Mouse (Mus musculus) regulatory T cell (primary cell): ENCODE results near the gene Cdc37.

Experiments
- in situ Hi-C: fragments of 300-600 bp; cut with MboI, MseI; formaldehyde crosslinking; loops from one replicate; pipeline ENCODE4 v1.15.1; 2025; ENCODE audit warnings: high pct_unique_total_duplicates

Cdc37 gene

DNA sequence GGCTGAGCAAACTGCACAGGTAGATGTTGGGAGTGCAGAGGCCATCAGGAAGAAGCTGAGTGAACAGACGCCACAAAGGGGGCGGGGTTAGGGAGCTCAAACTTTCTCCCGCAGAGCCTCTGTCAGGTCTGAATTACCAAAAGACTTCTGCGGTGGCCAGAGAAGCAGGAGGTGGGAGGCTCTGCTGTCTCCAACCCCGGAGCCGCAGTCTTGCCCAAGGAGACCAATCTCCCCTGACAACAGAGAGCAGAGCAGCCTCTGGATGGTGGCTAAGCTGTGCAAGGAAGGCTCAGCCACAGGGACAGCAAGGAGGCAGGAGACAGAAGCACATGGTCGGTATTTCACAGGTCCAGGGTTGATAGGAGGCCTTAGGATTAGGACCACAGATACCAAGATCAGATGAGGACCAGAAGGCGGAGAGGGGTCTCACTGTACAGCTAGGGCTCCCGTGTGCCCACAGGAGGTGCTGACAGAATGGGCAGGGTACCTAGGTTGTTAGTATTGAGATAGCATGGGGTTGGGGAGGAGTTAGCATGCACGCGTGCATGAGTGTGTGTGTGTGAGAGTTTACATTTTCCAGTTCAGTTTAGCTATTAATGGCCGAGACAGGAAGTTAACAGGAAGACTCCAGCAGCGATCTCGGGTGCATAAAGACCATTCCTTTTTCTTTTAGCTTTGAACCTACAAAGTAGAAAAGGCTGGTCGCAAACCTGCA lies 49.2 kb downstream of the Cdc37 start:
- in situ Hi-C loops, result no loop called here

DNA sequence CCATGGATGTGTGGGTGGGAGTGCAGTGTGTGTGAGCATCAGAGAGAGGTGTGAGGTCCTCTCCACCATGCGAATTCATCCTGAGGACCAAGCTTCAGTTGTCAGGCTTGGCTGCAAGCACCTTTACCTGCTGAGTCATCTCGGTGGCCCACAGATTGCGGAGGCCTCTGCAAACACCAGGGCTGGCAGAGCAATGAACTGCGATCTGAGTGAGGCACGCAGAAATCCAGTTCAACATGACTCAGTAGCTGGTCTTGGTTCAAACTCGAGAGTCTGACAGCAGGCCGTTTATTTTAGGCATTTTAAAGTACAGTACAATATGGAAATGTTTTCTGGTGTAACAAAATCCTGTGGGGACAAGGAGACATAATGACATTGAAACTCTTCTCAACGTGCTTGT lies 52.0 kb downstream of the Cdc37 start:
- in situ Hi-C loops, result no loop called here

DNA sequence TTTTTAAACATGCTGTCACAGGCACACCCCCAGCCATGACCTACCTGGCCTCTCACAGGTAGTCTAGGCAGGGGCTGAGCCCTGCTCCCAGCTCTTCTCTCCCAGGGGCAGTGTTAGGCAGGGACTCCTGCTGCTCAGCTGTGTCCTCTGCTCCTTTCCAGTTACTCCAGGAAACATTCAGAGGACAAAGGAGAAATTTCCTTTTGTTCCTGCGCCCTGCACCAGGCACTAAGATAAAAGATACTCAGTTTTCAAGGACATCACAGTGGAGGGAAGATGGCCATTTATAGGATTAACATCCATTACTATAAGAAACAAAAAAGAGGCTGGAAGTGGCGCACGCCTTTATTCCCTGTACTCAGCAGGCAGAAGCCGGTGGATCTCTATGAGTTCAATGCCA lies 53.8 kb downstream of the Cdc37 start:
- in situ Hi-C loops, result no loop called here

DNA sequence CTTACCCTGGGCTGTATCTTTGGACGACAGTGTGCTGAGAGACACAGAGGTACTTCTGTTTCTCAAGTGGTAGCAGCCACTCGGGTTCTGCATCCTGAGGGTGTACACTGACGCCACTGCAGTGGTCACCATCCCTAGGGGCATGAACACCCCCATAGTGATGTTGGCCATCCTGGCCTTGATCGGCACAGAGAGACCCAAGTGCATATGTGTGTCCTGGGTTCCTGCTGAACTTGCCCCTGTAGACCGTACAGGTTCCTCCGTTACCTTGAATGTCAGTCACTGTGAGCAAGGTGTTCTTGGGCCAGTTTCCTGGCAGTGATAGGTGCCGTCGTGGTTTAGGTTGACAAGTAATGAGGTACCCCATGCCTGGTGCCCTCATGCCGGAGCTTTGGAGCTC lies 56.4 kb downstream of the Cdc37 start:
- in situ Hi-C loops, result loop anchor here (5.0 kb wide), 1 partner anchor 34 kb away; no protein-coding TSS in a partner anchor

DNA sequence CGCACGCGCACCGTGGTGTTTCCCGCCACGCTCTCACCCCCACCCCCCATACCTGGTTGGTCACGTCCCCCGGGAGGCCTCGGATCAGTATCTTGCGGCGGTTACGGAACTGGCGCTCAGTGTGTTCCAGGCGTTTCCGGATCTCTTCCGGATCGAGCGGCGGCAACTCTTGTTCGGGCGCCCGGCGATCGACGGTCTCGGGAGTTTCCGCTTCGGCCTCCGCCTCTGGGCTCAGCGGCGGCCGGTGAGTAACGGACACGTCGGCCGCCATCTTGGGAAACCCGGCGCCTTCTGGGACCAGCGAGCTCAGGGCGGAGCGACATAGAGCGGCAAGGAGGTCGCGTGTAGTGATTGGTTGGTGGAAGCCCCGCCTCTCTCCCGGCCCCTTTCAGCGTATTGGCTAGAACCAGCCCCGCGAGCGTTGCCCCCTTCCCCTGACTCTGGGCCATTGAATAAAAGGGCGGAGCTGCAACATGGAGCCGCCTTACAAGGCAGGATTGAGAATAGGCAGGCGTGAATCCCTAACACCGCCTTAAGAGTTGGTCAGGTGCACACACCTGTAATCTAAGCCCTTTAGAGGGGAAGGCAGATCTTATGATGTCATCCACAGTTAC lies 58.0 kb downstream of the Cdc37 start, which contains the start of the genes Gm38431 and Raver1:
Gene Gm38431 (minus strand): TSS at position 291 of the 614 bp plus-strand sequence.
Gene Raver1 (minus strand): TSS at position 302 of the 614 bp plus-strand sequence.
- in situ Hi-C loops, result loop anchor here (5.0 kb wide), 1 partner anchor 35 kb away; no protein-coding TSS in a partner anchor

DNA sequence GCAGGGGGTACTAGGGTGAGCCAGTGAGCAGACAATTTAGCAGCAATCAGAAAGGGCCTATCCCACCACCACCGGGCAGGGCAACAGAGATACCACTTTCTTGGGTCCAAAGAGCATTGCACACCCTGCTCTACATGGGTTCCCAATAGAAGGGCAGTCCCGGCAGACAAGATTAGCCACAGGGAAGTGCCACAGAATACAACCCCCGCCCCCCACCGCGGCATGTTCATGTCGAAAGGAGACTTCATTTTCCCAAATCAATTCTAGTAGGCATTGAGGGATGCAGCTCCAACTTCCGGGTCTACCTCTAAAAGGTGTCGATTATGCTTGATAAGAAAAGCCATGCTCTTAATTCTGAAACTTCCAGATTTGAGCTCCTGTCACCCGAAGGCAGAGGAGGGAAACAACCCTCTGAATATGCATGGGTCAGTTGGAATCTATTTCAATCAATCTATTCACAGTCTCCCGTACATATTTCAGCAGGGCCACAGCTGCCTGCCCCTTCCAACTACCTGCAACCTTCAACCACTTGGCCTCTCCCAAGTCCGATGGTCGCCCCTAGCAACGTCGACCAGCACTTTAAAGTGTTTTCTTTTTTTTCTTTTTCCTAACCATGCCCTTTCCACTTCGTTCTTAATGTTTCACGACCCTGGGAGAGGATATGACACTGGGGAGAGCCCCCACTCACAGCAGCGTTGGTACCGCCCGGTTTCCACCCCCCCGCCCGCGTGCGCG lies 58.6 kb downstream of the Cdc37 start:
- in situ Hi-C loops, result loop anchor here (5.0 kb wide), 1 partner anchor 36 kb away; no protein-coding TSS in a partner anchor

DNA sequence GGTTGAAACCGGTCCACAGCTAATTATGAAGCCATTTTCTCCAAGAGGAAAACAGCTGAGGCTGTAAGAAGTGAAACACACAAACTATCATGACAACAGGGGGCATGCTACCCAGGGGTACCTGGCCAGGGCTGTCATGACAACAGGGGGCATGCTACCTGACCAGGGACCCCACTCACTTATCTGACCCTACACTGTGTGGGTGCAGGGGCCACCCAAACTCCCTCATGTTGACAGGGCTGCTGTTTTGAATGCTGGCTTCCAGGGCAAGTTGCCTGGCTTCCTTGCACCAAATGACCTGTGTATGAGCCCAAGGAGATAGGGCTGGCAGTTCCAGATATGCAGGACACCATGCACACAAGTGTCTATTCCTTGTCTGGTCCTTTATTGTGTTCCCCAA lies 59.2 kb downstream of the Cdc37 start:
- in situ Hi-C loops, result loop anchor here (5.0 kb wide), 1 partner anchor 37 kb away; no protein-coding TSS in a partner anchor

DNA sequence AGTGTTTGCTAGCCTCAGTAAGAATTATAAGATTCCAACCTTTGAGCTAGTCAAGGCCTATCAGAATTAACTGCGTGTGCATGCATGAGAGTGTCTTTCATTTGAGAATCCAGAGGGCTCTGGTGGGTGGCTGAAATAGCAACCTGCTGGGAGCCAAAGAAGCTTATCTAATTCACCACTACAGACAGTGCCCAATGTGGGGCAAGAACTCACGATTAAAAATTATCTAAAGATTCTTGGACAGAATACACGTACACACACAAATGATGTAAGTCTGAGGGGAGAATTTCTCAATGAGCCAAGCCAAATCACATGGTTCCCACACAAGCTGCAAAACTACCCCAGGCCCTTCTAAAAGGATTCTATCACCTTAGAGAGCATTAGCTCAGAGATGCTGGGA lies 66.5 kb downstream of the Cdc37 start:
- in situ Hi-C loops, result no loop called here
